Mouse (Mus musculus): ENCODE results near the gene Zbtb18. TPM values are rescaled to one million over a fixed set of nuclear protein-coding genes. Genes with fewer than 3 reads are reported as not detected.

Zbtb18 gene
- polyA plus RNA-seq, 1 experiment from 2014 or later = 2.5 TPM

- WGBS = 68% methylated on average over 5 of the region's 5 CpGs
- Histone ChIP-seq H3K9ac (ENCODE audit: low read length) (no peak overlapping the region), H3K36me3 (ENCODE audit: control insufficient read depth, insufficient read depth, low read length) (no peaks in the 10 kb centered on the region), H3K27me3 (ENCODE audit: control insufficient read depth, insufficient read depth, low read length) (no peaks in the 10 kb centered on the region), H3K9me3 (ENCODE audit: control insufficient read depth, low read length) (no peaks in the 10 kb centered on the region), H3K4me3 (ENCODE audit: control insufficient read depth in 1 of 2, insufficient read depth in 1 of 2, low read depth in 1 of 2, low read length in 2 of 2) (no peak overlapping the region), H3K4me2 (ENCODE audit: low read length) (no peak overlapping the region), H3K4me1 (ENCODE audit: control insufficient read depth in 2 of 2, insufficient read depth in 2 of 2, low read length in 2 of 2) (no peaks in the 10 kb centered on the region; a peak in 1 of 4 replicates), H3K27ac (replicated peaks in 1 of 2; ENCODE audit: control insufficient read depth in 1 of 2, insufficient read depth in 1 of 2, low read depth in 2 of 2, low read length in 2 of 2) (no peak overlapping the region)
- ATAC-seq (ENCODE audit: insufficient number of reproducible peaks, insufficient read depth, low FRiP score, low read depth) = no peak
Observed at GRCm38 (mm10) chr1:177455466-177455865, 13.3 kb downstream of the Zbtb18 start.

- no peak overlapping the region for H3K4me2 ChIP-seq (ENCODE audit: low read length)
- H3K4me3 ChIP-seq (ENCODE audit: control insufficient read depth in 1 of 2, insufficient read depth in 1 of 2, low read depth in 1 of 2, low read length in 2 of 2) = no peak overlapping the region
Observed at GRCm38 (mm10) chr1:177456208-177456607, 14.1 kb downstream of the Zbtb18 start.

GRCm38 (mm10) chr1:177456772-177457171, 14.6 kb downstream of the Zbtb18 start:
- Histone ChIP-seq H3K4me2 (ENCODE audit: low read length) (no peak overlapping the region), H3K4me3 (ENCODE audit: control insufficient read depth in 1 of 2, insufficient read depth in 1 of 2, low read depth in 1 of 2, low read length in 2 of 2) (no peak overlapping the region), H3K9ac (ENCODE audit: low read length) (no peak overlapping the region), H3K9me3 (ENCODE audit: control insufficient read depth, low read length) (no peaks in the 10 kb centered on the region), H3K36me3 (ENCODE audit: control insufficient read depth, insufficient read depth, low read length) (no peaks in the 10 kb centered on the region), H3K4me1 (ENCODE audit: control insufficient read depth in 2 of 2, insufficient read depth in 2 of 2, low read length in 2 of 2) (no peaks in the 10 kb centered on the region; a peak in 1 of 4 replicates), H3K27me3 (ENCODE audit: control insufficient read depth, insufficient read depth, low read length) (no peaks in the 10 kb centered on the region), H3K27ac (replicated peaks in 1 of 2; ENCODE audit: control insufficient read depth in 1 of 2, insufficient read depth in 1 of 2, low read depth in 2 of 2, low read length in 2 of 2) (no peak overlapping the region)
- WGBS = 36% methylated on average over 4 of the region's 4 CpGs
- no peak for ATAC-seq (ENCODE audit: insufficient number of reproducible peaks, insufficient read depth, low FRiP score, low read depth)

More at GRCm38 (mm10) chr1:177456208-177456607, 14.1 kb downstream of the Zbtb18 start:
- ATAC-seq (ENCODE audit: insufficient number of reproducible peaks, insufficient read depth, low FRiP score, low read depth) = no peak
- no peaks in the 10 kb centered on the region for H3K36me3 ChIP-seq (ENCODE audit: control insufficient read depth, insufficient read depth, low read length)
- H3K9me3 ChIP-seq (ENCODE audit: control insufficient read depth, low read length) = no peaks in the 10 kb centered on the region
- 83% methylated on average over 4 of the region's 4 CpGs for WGBS
- no peak overlapping the region for H3K9ac ChIP-seq (ENCODE audit: low read length)
- H3K27me3 ChIP-seq (ENCODE audit: control insufficient read depth, insufficient read depth, low read length) = no peaks in the 10 kb centered on the region
- H3K4me1 ChIP-seq (ENCODE audit: control insufficient read depth in 2 of 2, insufficient read depth in 2 of 2, low read length in 2 of 2) = no peaks in the 10 kb centered on the region; a peak in 1 of 4 replicates
- H3K27ac ChIP-seq (replicated peaks in 1 of 2; ENCODE audit: control insufficient read depth in 1 of 2, insufficient read depth in 1 of 2, low read depth in 2 of 2, low read length in 2 of 2) = no peak overlapping the region

GRCm38 (mm10) chr1:177457981-177458380, 15.8 kb downstream of the Zbtb18 start:
- Histone ChIP-seq H3K9me3 (ENCODE audit: control insufficient read depth, low read length) (no peaks in the 10 kb centered on the region), H3K4me2 (ENCODE audit: low read length) (no peak overlapping the region), H3K27ac (replicated peaks in 1 of 2; ENCODE audit: control insufficient read depth in 1 of 2, insufficient read depth in 1 of 2, low read depth in 2 of 2, low read length in 2 of 2) (no peak overlapping the region), H3K27me3 (ENCODE audit: control insufficient read depth, insufficient read depth, low read length) (no peaks in the 10 kb centered on the region), H3K4me1 (ENCODE audit: control insufficient read depth in 2 of 2, insufficient read depth in 2 of 2, low read length in 2 of 2) (no peaks in the 10 kb centered on the region; a peak in 1 of 4 replicates), H3K9ac (ENCODE audit: low read length) (no peak overlapping the region), H3K36me3 (ENCODE audit: control insufficient read depth, insufficient read depth, low read length) (no peaks in the 10 kb centered on the region), H3K4me3 (ENCODE audit: control insufficient read depth in 1 of 2, insufficient read depth in 1 of 2, low read depth in 1 of 2, low read length in 2 of 2) (no peak overlapping the region)
- no peak for ATAC-seq (ENCODE audit: insufficient number of reproducible peaks, insufficient read depth, low FRiP score, low read depth)
- 93% methylated on average over 6 of the region's 6 CpGs for WGBS

- Histone ChIP-seq H3K9ac (ENCODE audit: low read length) (no peak overlapping the region), H3K4me1 (ENCODE audit: control insufficient read depth in 2 of 2, insufficient read depth in 2 of 2, low read length in 2 of 2) (no peaks in the 10 kb centered on the region; a peak in 1 of 4 replicates), H3K27me3 (ENCODE audit: control insufficient read depth, insufficient read depth, low read length) (no peaks in the 10 kb centered on the region), H3K9me3 (ENCODE audit: control insufficient read depth, low read length) (no peaks in the 10 kb centered on the region), H3K27ac (replicated peaks in 1 of 2; ENCODE audit: control insufficient read depth in 1 of 2, insufficient read depth in 1 of 2, low read depth in 2 of 2, low read length in 2 of 2) (no peak overlapping the region), H3K4me2 (ENCODE audit: low read length) (no peak overlapping the region), H3K4me3 (ENCODE audit: control insufficient read depth in 1 of 2, insufficient read depth in 1 of 2, low read depth in 1 of 2, low read length in 2 of 2) (no peak overlapping the region), H3K36me3 (ENCODE audit: control insufficient read depth, insufficient read depth, low read length) (no peaks in the 10 kb centered on the region)
- ATAC-seq (ENCODE audit: insufficient number of reproducible peaks, insufficient read depth, low FRiP score, low read depth) = no peak
- 75% methylated on average over 18 of the region's 18 CpGs for WGBS
Observed at GRCm38 (mm10) chr1:177458456-177459389, 16.6 kb downstream of the Zbtb18 start.

- WGBS = 37% methylated on average over 2 of the region's 2 CpGs
- ATAC-seq (ENCODE audit: insufficient number of reproducible peaks, insufficient read depth, low FRiP score, low read depth) = no peak
- no peaks in the 10 kb centered on the region; a peak in 1 of 4 replicates for H3K4me1 ChIP-seq (ENCODE audit: control insufficient read depth in 2 of 2, insufficient read depth in 2 of 2, low read length in 2 of 2)
Observed at GRCm38 (mm10) chr1:177459536-177459935, 17.4 kb downstream of the Zbtb18 start.

GRCm38 (mm10) chr1:177467150-177467549, 25.0 kb downstream of the Zbtb18 start:
- H3K27ac ChIP-seq (replicated peaks in 1 of 2; ENCODE audit: control insufficient read depth in 1 of 2, insufficient read depth in 1 of 2, low read depth in 2 of 2, low read length in 2 of 2) = no peak overlapping the region
- H3K4me3 ChIP-seq (ENCODE audit: control insufficient read depth in 1 of 2, insufficient read depth in 1 of 2, low read depth in 1 of 2, low read length in 2 of 2) = no peak overlapping the region
- 0 out of 2 replicates have a peak, but pooled peaks cover 6% of the 10 kb centered on the region for H3K9me3 ChIP-seq (ENCODE audit: control insufficient read depth, low read length)
- H3K27me3 ChIP-seq (ENCODE audit: control insufficient read depth, insufficient read depth, low read length) = no peaks in the 10 kb centered on the region
- H3K4me2 ChIP-seq (ENCODE audit: low read length) = no peak overlapping the region
- no peaks in the 10 kb centered on the region for H3K36me3 ChIP-seq (ENCODE audit: control insufficient read depth, insufficient read depth, low read length)
- 64% methylated on average over 8 of the region's 8 CpGs for WGBS
- no peaks in the 10 kb centered on the region; a peak in 1 of 4 replicates for H3K4me1 ChIP-seq (ENCODE audit: control insufficient read depth in 2 of 2, insufficient read depth in 2 of 2, low read length in 2 of 2)
- no peak overlapping the region for H3K9ac ChIP-seq (ENCODE audit: low read length)
- no peak for ATAC-seq (ENCODE audit: insufficient number of reproducible peaks, insufficient read depth, low FRiP score, low read depth)

More at GRCm38 (mm10) chr1:177459536-177459935, 17.4 kb downstream of the Zbtb18 start:
- no peak overlapping the region for H3K27ac ChIP-seq (replicated peaks in 1 of 2; ENCODE audit: control insufficient read depth in 1 of 2, insufficient read depth in 1 of 2, low read depth in 2 of 2, low read length in 2 of 2)
- H3K9ac ChIP-seq (ENCODE audit: low read length) = no peak overlapping the region
- no peak overlapping the region for H3K4me2 ChIP-seq (ENCODE audit: low read length)
- no peaks in the 10 kb centered on the region for H3K36me3 ChIP-seq (ENCODE audit: control insufficient read depth, insufficient read depth, low read length)
- H3K9me3 ChIP-seq (ENCODE audit: control insufficient read depth, low read length) = 0 out of 2 replicates have a peak, but pooled peaks cover 6% of the 10 kb centered on the region
- no peaks in the 10 kb centered on the region for H3K27me3 ChIP-seq (ENCODE audit: control insufficient read depth, insufficient read depth, low read length)
- H3K4me3 ChIP-seq (ENCODE audit: control insufficient read depth in 1 of 2, insufficient read depth in 1 of 2, low read depth in 1 of 2, low read length in 2 of 2) = no peak overlapping the region

Measured in heart, embryonic 14.5 days (tissue).